Mouse (Mus musculus): ENCODE results near the gene C130032M10Rik. TPM values are rescaled to one million over a fixed set of nuclear protein-coding genes. Genes with fewer than 3 reads are reported as not detected.

The C130032M10Rik gene
- polyA plus RNA-seq (2014; fragmentation: Illumina TruSeq; extraction: RNeasy Lipid Tissue Mini Kit (QIAGEN cat#74804)): not detected

GRCm38 (mm10) chr9:114515364-114515763 lies at the start of gene C130032M10Rik:
TSS of gene C130032M10Rik (plus strand) at chr9:114515697.

DNA sequence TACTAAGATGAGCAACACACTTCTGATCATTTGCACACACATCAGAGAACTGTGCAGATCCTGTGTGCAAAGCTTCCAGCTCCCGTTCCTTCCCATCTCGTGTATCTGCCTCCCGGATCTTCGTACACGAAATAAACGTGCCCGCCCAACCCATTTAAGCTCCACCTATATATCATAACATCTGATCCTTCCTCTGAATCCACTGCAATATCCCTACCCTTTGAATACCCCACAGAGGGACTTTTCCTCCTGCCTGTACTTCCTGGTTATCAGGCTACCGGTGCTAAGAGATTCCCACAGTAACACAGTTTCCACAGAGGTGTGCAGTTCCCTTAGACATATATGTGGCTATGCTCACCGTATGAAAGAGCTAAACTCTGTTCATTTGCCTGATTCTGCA lies 10.7 kb upstream of the C130032M10Rik start, which contains the start of gene Ccr4:
TSS of gene Ccr4 (minus strand) at position 101 of the 400 bp plus-strand sequence.

DNA sequence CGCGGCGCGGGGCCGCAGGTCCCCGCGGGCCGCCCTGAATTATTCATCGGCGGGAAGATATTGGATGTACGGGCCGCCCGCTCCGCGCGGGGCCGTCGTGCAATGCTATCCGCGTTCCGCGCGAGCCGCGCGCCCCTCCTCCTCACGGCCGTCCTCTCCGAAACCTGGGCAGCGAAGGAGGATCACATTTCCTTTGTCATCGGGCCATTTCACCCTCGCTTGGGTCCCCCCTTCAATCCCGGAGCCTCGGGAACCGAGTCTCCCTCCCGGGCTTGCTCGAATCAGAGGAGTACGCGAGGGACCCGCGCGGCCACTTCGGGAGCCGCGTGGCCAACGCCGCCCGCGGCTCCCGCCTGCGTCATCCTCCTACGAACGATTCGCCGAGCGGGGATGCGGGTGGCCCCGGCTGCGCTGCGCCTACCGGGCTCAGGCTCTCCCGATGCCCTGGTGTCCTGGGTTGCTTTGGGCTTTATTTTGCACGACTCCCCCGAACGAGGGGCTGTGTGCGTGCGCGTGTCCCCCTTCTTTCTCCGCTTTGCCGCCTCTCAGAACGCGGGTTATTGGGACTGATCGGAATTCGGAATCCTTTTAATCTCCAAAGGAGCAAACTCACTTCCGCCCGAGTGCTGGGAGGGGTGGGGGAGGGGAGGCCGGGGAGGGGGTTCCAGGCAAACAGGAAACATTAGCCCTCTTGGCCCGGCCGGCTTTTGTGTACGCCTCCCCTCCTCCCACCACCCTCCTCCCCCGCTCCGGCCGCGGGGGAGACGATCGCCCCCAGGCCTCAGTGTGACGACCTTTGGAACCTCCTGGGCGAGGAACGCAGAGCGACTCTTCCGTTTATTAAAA lies 48.5 kb downstream of the C130032M10Rik start, which contains the start of gene Trim71:
TSS of gene Trim71 (minus strand) at position 609 of the 846 bp plus-strand sequence.

Other genes starting within 250 kb of the C130032M10Rik start
- gene Bcl2a1c, start 185.6 kb upstream of the C130032M10Rik start, polyA plus RNA-seq (2014; fragmentation: Illumina TruSeq; extraction: RNeasy Lipid Tissue Mini Kit (QIAGEN cat#74804)): not detected
- 74.4 TPM for gene Crtap, start 125.0 kb upstream of the C130032M10Rik start, polyA plus RNA-seq (2014; fragmentation: Illumina TruSeq; extraction: RNeasy Lipid Tissue Mini Kit (QIAGEN cat#74804))
- 13.7 TPM for gene Glb1, start 114.6 kb upstream of the C130032M10Rik start, polyA plus RNA-seq (2014; fragmentation: Illumina TruSeq; extraction: RNeasy Lipid Tissue Mini Kit (QIAGEN cat#74804))
- 1.2 TPM for gene Tmppe, start 114.6 kb upstream of the C130032M10Rik start, polyA plus RNA-seq (2014; fragmentation: Illumina TruSeq; extraction: RNeasy Lipid Tissue Mini Kit (QIAGEN cat#74804))
- gene Ccr4, start 10.8 kb upstream of the C130032M10Rik start, polyA plus RNA-seq (2014; fragmentation: Illumina TruSeq; extraction: RNeasy Lipid Tissue Mini Kit (QIAGEN cat#74804)): not detected
- gene Trim71, start 48.7 kb downstream of the C130032M10Rik start, polyA plus RNA-seq (2014; fragmentation: Illumina TruSeq; extraction: RNeasy Lipid Tissue Mini Kit (QIAGEN cat#74804)): 0.37 TPM
- gene Cnot10, start 124.5 kb downstream of the C130032M10Rik start, polyA plus RNA-seq (2014; fragmentation: Illumina TruSeq; extraction: RNeasy Lipid Tissue Mini Kit (QIAGEN cat#74804)): 52.4 TPM
- gene Dync1li1, start 173.1 kb downstream of the C130032M10Rik start, polyA plus RNA-seq (2014; fragmentation: Illumina TruSeq; extraction: RNeasy Lipid Tissue Mini Kit (QIAGEN cat#74804)): 48.8 TPM
- gene Cmtm6, start 215.4 kb downstream of the C130032M10Rik start, polyA plus RNA-seq (2014; fragmentation: Illumina TruSeq; extraction: RNeasy Lipid Tissue Mini Kit (QIAGEN cat#74804)): 78.2 TPM